28 mouse cellular contexts compared by ENCODE assay signal in the genomic region with DNA sequence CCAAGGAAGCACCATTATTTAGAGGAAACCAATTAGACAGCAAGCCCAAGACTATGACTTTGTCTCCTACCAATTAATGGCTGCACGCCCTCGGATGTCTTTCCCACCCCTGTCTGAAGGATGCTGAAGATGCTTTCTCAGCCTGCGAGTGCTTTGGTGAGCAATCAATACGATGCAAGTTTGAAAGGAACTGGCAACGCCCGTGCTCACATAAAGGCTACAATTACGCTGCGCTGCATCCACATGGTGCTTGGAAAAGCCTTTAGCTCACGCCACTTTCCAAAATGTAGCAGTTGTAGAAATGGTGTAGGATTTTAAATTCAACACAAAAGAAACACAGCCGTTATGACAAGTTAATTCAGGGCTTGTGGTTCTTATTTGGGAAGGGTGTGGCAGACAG.
"Had no signal": no experiment of that assay in that cellular context is flagged by ENCODE, and none has a peak within 500 bp of the region (broad histone marks: within the 10 kb centered on the region; RNA-seq: fewer than 3 reads in every experiment).

No protein-coding gene starts in this region.

- H3K27me3 ChIP-seq: heart, embryonic 13.5 days; heart, embryonic 15.5 days; hindbrain, embryonic 12.5 days; intestine, embryonic 15.5 days; kidney, embryonic 15.5 days; limb, embryonic 12.5 days had no signal

- H3K4me2 ChIP-seq: heart, embryonic 11.5 days; heart, embryonic 13.5 days; heart, embryonic 15.5 days; hindbrain, embryonic 12.5 days; hindbrain, embryonic 14.5 days; intestine, embryonic 15.5 days; kidney, embryonic 15.5 days; limb, embryonic 12.5 days; liver, embryonic 11.5 days had no signal

- H3K4me1 ChIP-seq: heart, embryonic 13.5 days; heart, embryonic 15.5 days; hindbrain, embryonic 10.5 days; hindbrain, embryonic 12.5 days; intestine, embryonic 15.5 days; kidney, embryonic 15.5 days; limb, embryonic 10.5 days; limb, embryonic 12.5 days had no signal

- H3K9me3 ChIP-seq: heart, embryonic 13.5 days; heart, embryonic 15.5 days; hindbrain, embryonic 10.5 days; hindbrain, embryonic 12.5 days; intestine, embryonic 15.5 days; kidney, embryonic 15.5 days; limb, embryonic 10.5 days; limb, embryonic 12.5 days had no signal

- H3K27ac ChIP-seq: gastrocnemius, adult 2 months; heart, adult 2 months; heart, embryonic 13.5 days; heart, embryonic 15.5 days; hindbrain, embryonic 10.5 days; hindbrain, embryonic 12.5 days; hindbrain, embryonic 14.5 days; intestine, embryonic 15.5 days; kidney, embryonic 15.5 days; kidney, postnatal 0 days; limb, embryonic 10.5 days; limb, embryonic 12.5 days had no signal

- DNase-seq: gastrocnemius, adult 2 months; gastrocnemius, postnatal 10 days; gastrocnemius, postnatal 25 days; heart, adult 2 months; heart, postnatal 14 days; heart, postnatal 4 days; kidney, adult 18-20 months; kidney, adult 9 months; kidney, postnatal 14 days; kidney, postnatal 36 days; layer of hippocampus, adult 9-11 months; layer of hippocampus, postnatal 36 days; liver had no signal

- H3K4me3 ChIP-seq: gastrocnemius, adult 2 months; heart, adult 2 months; heart, embryonic 13.5 days; heart, embryonic 15.5 days; hindbrain, embryonic 10.5 days; hindbrain, embryonic 12.5 days; intestine, embryonic 15.5 days; kidney, embryonic 15.5 days; limb, embryonic 10.5 days; limb, embryonic 12.5 days had no signal

- H3K9ac ChIP-seq: heart, embryonic 13.5 days; heart, embryonic 15.5 days; hindbrain, embryonic 12.5 days; hindbrain, embryonic 14.5 days; intestine, embryonic 15.5 days; kidney, embryonic 15.5 days; limb, embryonic 12.5 days had no signal

- H3K36me3 ChIP-seq: heart, embryonic 13.5 days; heart, embryonic 15.5 days; hindbrain, embryonic 10.5 days; hindbrain, embryonic 12.5 days; intestine, embryonic 15.5 days; kidney, embryonic 15.5 days; limb, embryonic 10.5 days; limb, embryonic 12.5 days had no signal

- ATAC-seq: hindbrain, embryonic 16.5 days; inflammation-experienced regulatory T-cells, adult 6 months; intestine, embryonic 15.5 days; intestine, postnatal 0 days had no signal
